Mouse (Mus musculus) left cerebral cortex, adult 8-10 months (tissue): ENCODE data around the gene Cadm2. TPM values are rescaled to one million over a fixed set of nuclear protein-coding genes. Genes with fewer than 3 reads are reported as not detected.

Source experiments
- DNase-seq, 2 experiments: peaks; one replicate each; pipeline ENCODE4 v3.0.0; 2022; ENCODE audit warnings: low spot score in 2 of 2
- total RNA-seq, 4 experiments: library from RNA; stranded (reverse); gene quantifications; 2 replicates each; pipeline ENCODE4 v1.2.4; 2022

Cadm2 gene
- total RNA-seq, 4 experiments from 2014 or later = 191 to 234 (median 200) TPM

GRCm38 (mm10) chr16:67175386-67175785, 445.3 kb downstream of the Cadm2 start:
- no peak for DNase-seq

- DNase-seq = no peak
Measured at GRCm38 (mm10) chr16:67162211-67162790, 458.4 kb downstream of the Cadm2 start.

- DNase-seq = no peak
Measured at GRCm38 (mm10) chr16:67124811-67125210, 495.9 kb downstream of the Cadm2 start.

- DNase-seq = no peak
Measured at GRCm38 (mm10) chr16:67122532-67122931, 498.2 kb downstream of the Cadm2 start.

GRCm38 (mm10) chr16:67121781-67122180, 498.9 kb downstream of the Cadm2 start:
- no peak for DNase-seq

GRCm38 (mm10) chr16:67106478-67107061, 514.1 kb downstream of the Cadm2 start:
- no peak for DNase-seq

- DNase-seq = peak in 1 of 2 experiments; percentile 27
Measured at GRCm38 (mm10) chr16:67096706-67097105, 524.0 kb downstream of the Cadm2 start.

- DNase-seq = no peak
Measured at GRCm38 (mm10) chr16:67095916-67096315, 524.8 kb downstream of the Cadm2 start.

GRCm38 (mm10) chr16:67089747-67090146, 531.0 kb downstream of the Cadm2 start:
- no peak for DNase-seq

GRCm38 (mm10) chr16:67079318-67079717, 541.4 kb downstream of the Cadm2 start:
- no peak for DNase-seq

- DNase-seq = no peak
Measured at GRCm38 (mm10) chr16:67076169-67076895, 544.4 kb downstream of the Cadm2 start.

- DNase-seq = no peak
Measured at GRCm38 (mm10) chr16:67068461-67068860, 552.2 kb downstream of the Cadm2 start.

GRCm38 (mm10) chr16:67030918-67031317, 589.8 kb downstream of the Cadm2 start:
- no peak for DNase-seq

GRCm38 (mm10) chr16:67019856-67020255, 600.9 kb downstream of the Cadm2 start:
- no peak for DNase-seq

- DNase-seq = no peak
Measured at GRCm38 (mm10) chr16:67017710-67018109, 603.0 kb downstream of the Cadm2 start.

GRCm38 (mm10) chr16:67003161-67003560, 617.5 kb downstream of the Cadm2 start:
- no peak for DNase-seq

GRCm38 (mm10) chr16:67001707-67002106, 619.0 kb downstream of the Cadm2 start:
- DNase-seq = peak in 1 of 2 experiments; percentile 47

GRCm38 (mm10) chr16:66997461-66997860, 623.2 kb downstream of the Cadm2 start:
- DNase-seq = no peak

- DNase-seq = no peak
Measured at GRCm38 (mm10) chr16:66987741-66988140, 633.0 kb downstream of the Cadm2 start.

GRCm38 (mm10) chr16:66986879-66987278, 633.8 kb downstream of the Cadm2 start:
- DNase-seq = no peak

GRCm38 (mm10) chr16:66970912-66971311, 649.8 kb downstream of the Cadm2 start:
- no peak for DNase-seq

- DNase-seq = no peak
Measured at GRCm38 (mm10) chr16:66969520-66970144, 651.1 kb downstream of the Cadm2 start.
